Mouse (Mus musculus): Measurements from ENCODE around the gene Gapvd1.
"Not testable (repeated sequence)": the region's sequence is repeated elsewhere in the genome, so short reads cannot be mapped to it uniquely, and the experiment has no call there.

Gapvd1 gene

DNA sequence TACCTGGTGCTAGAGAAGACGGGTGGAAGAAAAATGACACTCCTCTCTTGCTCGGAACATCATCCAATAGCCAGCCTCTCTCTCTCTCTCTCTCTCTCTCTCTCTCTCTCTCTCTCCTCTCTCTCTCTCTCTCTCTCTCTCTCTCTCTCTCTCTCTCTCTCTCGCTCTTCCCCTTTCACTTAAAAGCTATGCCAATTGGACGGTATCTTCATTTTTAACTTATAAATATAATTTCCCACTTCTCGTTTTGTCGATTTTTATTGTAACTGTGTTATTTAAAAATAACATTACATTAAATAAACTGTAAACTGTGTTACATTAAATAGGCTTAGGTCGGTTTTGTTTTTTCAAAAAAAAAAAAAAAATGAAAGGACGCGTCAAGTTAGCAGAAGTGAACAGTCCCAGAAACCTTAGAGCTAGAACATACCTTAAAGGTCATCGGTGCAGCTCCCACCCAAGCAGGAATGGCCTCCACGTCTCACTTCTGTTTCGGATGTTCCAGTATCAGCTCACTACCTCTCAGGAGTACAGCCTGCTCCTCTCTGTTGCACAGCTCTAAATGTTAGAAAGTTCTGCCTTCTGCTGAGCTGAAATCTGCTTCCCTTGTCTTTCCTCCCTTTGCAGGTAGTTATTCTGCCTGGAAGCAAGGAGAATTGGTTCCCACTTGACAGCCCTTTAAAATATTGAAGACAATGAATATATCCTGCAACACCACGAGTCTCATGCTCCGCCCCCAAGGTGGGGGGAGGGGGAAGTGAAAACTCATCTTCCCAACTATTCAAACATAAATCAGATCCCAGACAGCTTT lies at the start of gene Gapvd1:
Gapvd1 (minus strand) TSS at position 682 of the 808 bp plus-strand sequence.
- DNase-seq (ENCODE audit: low read depth, low spot score) = peak; percentile 32

DNA sequence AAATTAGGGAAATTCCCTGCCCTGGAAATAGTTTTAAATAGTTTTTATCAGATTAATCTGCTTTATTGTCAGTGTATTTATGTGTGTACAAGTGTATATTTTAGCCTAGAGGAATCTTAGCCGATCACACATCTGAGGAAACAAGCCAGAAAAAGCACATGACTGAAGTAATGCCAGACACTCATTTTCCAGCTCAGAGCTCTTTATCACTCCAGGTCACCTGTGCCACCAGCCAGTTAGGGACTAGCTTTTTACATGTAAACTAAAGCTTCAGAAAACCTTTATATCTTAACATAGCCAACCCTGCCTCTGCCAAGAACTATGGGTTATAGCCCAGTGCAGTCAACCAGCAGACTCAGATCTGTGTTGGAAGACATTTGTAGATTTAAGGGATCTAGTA lies 49.8 kb upstream of the Gapvd1 start:
- DNase-seq (ENCODE audit: low read depth, low spot score) = peak; percentile 19

DNA sequence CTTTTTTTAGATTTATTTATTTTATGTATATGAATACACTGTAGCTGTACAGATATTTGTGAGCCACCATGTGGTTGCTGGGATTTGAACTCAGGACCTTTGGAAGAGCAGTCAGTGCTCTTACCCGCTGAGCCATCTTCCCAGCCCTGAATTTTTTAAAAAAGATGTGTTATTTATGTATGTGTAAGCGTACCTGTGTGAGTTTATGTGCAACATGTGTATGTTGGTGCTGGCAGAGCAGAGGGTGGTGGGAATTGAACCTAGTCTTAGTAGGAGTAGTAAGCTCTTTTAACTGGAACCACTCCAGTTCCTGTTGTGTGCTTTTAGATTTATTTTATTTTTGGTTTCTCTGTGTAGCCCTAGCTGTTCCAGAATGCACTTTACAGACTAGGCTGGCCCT lies 49.1 kb upstream of the Gapvd1 start:
- no peak for DNase-seq (ENCODE audit: low read depth, low spot score)

DNA sequence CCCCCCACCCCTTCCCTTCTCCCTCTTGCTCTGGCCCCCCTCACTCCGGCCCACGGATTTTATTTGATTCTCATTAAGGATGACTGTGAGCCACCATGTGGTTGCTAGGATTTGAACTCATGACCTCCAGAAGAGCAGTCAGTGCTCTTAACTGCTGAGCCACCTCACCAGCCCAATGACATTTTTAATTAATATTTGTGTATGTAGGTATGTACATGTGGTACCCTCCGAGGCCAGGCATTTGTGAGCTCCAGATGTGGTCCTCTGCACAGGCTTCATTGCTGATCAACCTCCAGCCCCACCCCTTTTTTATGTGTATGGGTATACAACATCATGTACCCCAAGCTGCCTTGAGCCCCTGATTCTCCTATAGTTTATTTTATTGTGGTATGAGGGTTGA lies 48.7 kb upstream of the Gapvd1 start:
- no peak for DNase-seq (ENCODE audit: low read depth, low spot score)

DNA sequence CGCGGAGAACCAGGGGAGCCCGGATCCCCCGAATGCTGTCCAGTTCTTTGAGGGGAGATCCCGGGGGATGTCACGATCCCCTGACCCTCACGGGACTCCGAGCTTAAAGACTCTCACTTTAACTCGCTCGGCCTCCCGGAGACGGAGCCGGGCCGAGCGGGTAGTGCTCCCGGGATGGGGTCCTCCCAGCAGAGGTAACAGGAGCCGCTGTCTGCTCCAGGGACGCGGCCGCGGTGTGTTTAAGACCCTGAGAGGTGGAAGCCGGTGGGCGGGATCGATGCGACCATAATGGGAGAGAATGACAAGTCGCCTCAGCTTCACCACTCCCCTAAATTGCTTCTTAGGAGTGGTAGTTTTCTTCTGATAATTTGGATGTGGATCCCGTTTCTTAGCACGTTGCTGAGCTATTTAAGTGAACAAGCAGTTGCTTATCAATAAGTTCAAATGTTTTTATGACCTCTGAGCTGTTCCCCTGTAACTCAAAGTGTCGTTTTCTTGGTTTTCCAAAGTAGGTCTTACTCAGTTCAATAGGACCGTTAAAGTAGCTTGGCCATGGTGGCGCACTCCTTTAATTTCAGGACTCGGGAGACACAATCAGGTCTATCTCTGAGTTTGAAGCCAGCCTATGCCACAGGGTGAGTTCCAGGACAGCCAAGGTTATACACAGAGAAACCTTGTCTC lies 47.7 kb upstream of the Gapvd1 start:
- DNase-seq (ENCODE audit: low read depth, low spot score) = peak; percentile 48

DNA sequence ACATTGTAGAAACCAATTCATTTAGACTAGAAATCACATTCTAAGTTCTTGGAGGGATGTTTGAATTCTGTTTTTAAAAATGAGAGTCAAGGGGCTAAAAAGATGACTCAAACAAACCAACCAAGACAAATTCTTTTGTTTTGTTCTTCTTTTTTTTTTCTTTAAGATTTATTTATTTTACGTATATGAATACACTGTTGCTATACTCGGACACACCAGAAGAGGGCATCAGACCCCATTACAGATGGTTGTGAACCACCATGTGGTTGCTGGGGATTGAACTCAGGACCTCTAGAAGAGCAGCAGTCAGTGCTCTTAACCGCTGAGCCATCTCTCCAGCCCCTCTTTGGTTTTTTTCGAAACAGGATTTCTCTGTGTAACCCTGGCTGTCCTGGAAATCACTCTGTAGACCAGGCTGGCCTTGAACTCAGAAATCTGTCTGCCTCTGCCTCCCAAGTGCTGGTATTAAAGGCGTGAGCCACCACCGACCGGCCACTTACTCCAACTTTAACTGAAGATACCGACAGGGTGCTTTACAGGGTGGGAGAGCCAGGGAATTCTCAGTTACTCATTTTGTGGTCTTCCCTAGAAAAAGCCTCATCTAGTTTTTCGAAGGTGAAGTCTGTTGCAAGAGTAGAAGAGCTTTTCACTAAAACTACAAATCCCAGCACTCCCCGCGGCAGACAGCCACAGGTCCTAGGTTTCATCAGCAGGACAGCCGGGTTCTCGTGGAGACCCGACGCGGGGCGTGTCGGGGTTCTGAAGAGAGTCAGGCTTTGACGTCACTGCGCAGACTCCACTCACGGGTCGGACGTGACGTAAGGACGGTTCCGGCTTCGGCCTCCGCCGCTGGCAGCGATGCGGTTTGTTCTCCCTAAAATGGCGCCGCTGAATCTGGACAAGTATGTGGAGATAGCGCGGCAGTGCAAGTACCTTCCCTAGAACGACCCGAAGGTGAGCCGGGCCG lies 46.8 kb upstream of the Gapvd1 start:
- peak; percentile 100 for DNase-seq (ENCODE audit: low read depth, low spot score)

DNA sequence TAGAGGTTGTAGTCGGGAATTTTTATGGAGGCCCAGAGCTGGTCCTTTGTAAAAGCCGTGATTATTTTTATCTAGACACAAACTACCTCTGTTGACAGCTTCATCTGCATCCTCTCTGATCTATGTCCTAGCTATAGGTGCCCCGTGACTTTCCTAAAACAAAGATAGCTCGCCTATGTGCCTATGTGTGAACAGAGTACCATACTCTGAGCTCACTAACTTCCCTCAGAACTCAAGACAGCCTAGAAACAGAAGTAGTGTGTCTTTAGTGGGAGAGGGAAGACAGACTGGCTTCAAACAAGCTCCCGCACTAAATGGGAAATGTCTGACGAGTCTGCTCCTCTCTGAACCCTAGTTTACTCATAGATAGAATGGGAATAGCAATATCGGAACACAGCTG lies 45.3 kb upstream of the Gapvd1 start:
- no peak for DNase-seq (ENCODE audit: low read depth, low spot score)

DNA sequence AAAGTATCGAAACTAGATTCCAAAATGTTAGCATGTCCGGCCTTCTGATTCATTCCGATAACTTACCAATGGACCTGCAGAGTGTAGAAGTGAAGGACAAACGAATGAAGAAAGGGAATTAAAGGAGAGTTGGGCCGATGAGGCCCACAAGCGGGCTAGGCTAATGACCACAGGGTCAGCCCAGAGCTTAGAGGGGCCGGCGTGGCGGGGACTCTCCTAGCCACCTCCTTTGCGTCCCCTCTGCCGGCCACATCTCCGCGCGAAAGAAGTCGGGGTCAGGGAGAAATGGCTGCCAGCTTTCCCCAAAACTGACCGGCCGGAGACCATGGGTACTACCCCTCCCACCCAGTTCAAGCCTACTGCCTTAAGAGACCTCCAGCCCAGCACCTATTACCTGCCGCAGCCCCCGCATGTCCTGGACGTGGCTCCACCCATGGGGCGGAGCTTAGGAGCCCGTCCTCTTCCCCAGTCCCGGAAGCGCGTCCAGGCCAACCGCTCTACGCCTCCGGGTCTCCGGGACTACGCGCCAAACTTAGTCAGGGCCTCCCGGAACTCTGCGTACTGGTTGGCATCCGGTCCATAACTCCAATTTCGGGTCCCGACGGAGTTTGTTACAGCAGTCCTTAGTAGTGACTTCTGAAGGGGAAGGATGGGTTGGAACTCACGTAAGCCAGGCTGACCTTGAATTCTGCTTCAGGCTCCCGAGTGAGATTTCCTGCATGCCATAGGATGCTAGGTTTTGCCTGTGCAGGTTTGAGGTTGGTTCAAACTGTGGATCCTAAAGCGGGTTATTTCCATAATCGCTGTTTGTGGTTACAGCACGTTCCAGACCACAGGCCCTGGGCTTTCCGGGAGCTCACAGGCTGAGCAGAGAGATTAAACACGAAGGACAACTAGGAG lies 44.6 kb upstream of the Gapvd1 start, which contains the start of gene Rabepk:
Rabepk (minus strand) TSS at position 556 of the 900 bp plus-strand sequence.
- DNase-seq (ENCODE audit: low read depth, low spot score) = peak; percentile 91

DNA sequence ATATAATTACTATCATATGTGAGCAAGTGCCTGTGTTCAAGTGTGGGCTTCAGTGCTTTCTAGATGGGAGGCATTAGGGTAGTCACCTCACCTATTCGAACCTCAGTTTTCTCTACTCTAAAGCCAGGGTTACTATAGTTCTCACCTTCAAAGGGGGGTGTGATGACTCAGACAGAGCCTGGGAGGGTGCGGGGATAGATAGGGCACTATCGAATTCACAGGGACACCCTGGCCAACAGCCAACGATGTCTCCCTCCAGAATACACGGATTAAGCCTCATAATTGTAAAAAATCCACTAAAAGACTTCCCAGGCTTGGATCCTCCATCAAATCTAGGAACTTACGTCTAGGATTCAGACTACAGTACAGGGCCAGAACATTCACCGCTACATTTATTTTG lies 40.4 kb upstream of the Gapvd1 start:
- no peak for DNase-seq (ENCODE audit: low read depth, low spot score)

DNA sequence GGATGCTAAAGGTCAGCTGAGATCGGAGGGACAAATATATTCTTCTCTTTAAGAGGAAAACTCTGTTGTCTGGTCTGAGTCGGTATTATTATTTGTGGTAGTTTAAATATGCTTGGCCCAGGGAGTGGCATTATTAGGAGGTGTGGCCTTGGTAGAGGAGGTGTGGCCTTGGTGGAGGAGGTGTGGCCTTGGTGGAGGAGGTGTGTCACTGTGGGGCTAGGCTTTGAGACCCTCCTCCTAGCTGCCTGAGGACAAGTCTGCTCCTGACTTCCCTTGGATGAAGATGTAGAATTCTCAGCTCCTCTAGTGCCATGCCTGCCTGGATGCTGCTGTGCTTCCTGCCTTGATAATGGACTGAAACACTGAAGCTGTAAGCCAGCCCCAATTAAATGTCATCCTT lies 39.5 kb upstream of the Gapvd1 start:
- DNase-seq (ENCODE audit: low read depth, low spot score) = no peak

DNA sequence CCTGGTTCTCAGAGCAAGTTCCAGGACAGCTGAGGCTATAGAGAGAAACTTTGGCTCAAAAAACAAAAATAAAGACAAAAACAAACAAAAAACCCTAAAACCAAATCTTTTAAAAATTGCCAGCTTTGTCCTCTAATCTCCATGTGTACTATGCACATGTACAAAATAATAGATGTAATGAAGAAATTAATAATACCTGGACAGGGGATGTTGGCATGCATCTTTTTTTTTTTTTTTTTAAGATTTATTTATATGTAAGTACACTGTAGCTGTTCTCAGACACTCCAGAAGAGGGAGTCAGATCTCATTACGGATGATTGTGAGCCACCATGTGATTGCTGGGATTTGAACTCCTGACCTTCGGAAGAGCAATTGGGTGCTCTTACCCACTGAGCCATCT lies 37.5 kb upstream of the Gapvd1 start:
- DNase-seq (ENCODE audit: low read depth, low spot score) = not testable (repeated sequence)

DNA sequence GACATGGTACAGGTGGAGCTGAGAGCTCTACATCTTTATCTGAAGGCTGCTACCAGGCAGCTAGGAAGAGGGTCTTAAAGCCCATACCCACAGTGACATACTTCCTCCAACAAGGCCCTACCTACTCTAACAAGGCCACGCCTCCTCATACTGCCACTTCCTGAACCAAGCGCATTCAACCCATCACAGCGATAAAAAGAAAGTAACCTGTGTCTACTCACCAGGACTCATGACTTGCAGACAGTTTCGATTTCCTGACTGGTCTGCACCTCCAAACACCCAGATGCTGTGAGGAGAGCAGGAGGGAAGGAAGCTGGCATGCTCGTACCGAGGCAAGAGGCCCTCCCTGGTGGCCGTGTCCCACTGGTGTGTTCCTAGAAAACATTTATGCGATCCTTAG lies 35.2 kb upstream of the Gapvd1 start:
- DNase-seq (ENCODE audit: low read depth, low spot score) = no peak

DNA sequence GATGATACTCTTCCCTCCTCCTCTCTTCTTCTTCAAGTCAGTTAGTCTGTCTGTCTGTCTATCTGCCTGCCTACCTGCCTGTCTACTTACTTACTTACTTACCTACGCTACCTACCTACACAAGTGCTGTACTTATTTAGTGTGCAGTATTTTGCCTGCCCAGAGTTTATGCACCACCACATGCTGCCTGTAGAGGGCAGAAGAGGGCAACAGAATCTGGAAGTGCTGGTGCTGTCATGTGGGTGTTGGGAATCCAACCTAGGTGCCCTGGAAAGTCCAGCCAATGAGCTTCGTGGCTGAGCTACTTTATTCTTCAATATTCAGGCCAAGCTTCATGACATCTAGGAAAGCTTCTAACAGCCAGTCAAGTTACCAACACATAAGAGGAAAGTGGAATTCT lies 29.1 kb upstream of the Gapvd1 start:
- peak; percentile 51 for DNase-seq (ENCODE audit: low read depth, low spot score)

DNA sequence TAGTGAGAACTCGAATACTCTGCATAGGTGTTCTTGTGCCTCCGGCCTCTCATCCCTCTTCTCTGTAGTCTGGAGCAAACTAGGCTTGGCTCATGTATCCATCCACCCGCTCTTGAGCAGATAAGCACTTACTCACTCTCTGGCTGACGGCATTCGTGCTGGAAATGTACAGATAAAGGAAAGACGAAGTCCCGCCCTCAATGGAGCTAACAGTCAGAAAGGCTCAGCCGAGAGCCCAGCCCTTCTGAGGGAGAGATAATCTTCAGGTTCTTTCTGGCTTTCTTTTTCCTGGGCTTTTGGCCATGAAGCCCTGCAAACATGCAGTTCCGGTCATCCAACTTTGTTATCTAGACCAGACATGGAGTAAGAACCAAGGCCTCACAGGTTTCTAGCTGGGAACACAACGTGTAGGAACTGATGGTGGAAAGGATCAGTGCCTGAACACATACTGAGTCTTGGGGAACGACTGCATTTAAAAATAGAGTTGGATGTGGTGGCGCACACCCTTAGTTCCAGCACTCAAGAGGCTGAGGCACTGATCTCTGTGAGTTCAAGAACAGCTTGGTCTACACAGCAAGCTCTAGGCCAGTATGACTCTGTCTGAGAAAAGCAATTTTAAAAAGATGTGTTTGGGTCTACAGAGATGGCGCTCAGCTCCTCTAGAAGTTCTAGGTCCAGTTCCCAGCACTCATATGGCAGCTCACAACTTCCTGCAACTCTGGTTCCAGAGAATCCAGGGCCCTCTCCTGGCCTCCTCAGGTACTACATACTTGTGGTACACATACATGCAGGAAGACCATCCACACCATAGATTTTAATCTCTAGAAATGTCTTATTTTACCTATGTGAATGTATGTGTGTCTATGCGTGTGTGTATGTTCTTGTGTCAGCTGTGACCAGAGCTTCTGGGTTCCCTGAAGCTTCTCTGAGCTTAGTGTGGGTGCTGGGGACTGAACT lies 28.3 kb upstream of the Gapvd1 start:
- peak; percentile 10 for DNase-seq (ENCODE audit: low read depth, low spot score)

DNA sequence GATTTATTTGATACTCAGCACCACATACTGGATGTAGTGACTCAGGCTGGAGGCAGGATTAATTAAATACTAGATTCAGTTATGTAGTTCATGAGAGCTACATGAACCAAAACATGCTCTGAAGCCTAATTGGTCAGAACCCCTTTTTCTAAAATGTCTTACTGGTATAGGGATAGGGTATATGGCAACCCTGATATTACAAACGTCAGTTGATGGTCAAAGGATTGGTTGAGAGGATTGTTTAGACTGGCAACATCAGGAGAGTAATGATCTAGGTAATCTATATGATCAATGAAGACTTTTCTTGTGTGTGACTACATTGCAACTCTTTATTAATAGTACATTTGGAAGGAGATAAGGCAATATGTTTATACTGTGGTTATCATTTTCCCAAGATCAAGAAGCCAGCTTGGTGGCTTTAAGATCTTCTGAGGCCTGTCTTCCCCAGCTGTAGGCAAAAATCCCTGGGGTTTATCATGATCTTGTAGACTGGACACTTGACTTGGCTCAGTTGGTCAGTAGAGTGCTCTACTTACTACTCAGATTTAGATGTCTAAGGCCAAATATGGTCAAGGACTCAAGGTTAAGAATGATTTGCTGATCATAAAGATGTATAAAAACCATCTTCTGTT lies 22.3 kb upstream of the Gapvd1 start:
- DNase-seq (ENCODE audit: low read depth, low spot score) = no peak

DNA sequence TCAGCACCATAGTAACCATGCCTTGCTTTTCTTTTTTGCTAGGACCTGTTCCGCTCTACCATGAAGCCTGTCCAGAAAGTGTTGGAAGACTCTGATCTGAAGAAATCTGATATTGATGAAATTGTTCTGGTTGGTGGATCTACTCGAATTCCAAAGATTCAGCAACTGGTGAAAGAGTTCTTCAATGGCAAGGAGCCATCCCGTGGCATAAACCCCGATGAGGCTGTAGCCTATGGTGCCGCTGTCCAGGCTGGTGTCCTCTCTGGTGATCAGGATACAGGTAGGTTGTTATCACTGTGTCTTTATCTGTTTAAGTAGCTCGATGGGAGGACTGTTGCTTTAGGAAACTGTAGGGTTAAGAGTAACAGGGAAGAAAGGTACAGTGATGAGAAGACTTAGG lies 19.5 kb upstream of the Gapvd1 start:
- no peak for DNase-seq (ENCODE audit: low read depth, low spot score)

DNA sequence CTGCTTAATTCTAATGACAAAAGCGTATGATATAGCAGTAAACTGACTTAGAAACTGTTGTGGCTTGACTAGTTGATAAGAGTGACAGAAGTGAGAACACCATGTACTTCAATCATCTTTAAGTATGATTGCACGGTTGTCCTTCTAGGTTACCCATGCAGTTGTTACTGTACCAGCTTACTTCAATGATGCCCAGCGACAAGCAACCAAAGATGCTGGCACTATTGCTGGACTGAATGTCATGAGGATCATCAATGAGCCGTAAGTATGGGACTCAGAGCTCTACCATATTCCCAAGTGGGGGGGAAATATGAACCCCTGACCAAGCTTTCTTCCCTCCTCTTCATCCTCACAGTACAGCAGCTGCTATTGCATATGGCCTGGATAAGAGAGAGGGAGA lies 18.6 kb upstream of the Gapvd1 start:
- DNase-seq (ENCODE audit: low read depth, low spot score) = no peak

DNA sequence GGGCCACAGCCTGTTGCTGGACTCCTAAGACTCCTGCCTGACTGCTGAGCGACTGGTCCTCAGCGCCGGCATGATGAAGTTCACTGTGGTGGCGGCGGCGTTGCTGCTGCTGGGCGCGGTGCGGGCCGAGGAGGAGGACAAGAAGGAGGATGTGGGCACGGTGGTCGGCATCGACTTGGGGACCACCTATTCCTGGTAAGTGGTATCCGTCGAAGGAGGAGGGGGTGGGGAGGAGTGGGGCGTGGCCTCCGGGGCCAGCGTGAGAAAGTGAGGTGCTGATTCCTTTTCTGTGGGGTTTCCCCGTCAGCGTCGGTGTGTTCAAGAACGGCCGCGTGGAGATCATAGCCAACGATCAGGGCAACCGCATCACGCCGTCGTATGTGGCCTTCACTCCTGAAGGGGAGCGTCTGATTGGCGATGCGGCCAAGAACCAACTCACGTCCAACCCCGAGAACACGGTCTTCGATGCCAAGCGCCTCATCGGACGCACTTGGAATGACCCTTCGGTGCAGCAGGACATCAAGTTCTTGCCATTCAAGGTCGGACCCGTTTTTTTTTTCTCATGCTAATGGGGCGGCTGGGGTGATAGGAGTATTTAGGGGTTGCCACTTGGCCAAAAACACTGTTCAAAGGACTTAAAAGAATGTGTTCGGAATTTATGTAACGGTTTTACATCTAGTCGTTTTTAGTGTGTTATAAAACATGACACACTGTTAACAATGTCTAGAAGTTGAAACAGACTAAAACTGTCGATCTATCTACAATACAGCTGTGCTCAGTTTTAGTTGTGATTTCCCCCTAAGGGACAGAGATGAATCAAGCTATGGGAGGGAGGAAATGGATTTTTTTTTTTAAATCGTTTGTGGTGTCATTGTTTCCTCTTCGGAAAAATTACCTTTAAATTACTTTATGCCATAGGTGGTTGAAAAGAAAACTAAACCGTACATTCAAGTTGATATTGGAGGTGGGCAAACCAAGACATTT lies 17.5 kb upstream of the Gapvd1 start:
- DNase-seq (ENCODE audit: low read depth, low spot score) = peak; percentile 50
